Mouse (Mus musculus) neural tube, embryonic 10.5 days (tissue): Measurements from ENCODE around the gene Nckap5.

Experiments used
- DNase-seq: peaks from one replicate; pipeline ENCODE4 v3.0.0-alpha.2; 2017; ENCODE audit warnings: low spot score; ENCODE audit errors: extremely low spot score

Nckap5 gene

GRCm38 (mm10) chr1:126700978-126701320, 129.7 kb downstream of the Nckap5 start:
- no peak for DNase-seq

- no peak for DNase-seq
These were observed 130.3 kb downstream of the Nckap5 start for GRCm38 (mm10) chr1:126700063-126700977.

GRCm38 (mm10) chr1:126693585-126693984, 137.0 kb downstream of the Nckap5 start:
- DNase-seq: no peak

- DNase-seq: no peak
These were observed 142.0 kb downstream of the Nckap5 start for GRCm38 (mm10) chr1:126688593-126688992.

- no peak for DNase-seq
These were observed 143.9 kb downstream of the Nckap5 start for GRCm38 (mm10) chr1:126686678-126687077.

GRCm38 (mm10) chr1:126683621-126684445, 146.8 kb downstream of the Nckap5 start:
- DNase-seq: no peak

- DNase-seq: no peak
These were observed 148.8 kb downstream of the Nckap5 start for GRCm38 (mm10) chr1:126681773-126682172.

GRCm38 (mm10) chr1:126679348-126679747, 151.3 kb downstream of the Nckap5 start:
- DNase-seq: no peak

- DNase-seq: no peak
These were observed 153.3 kb downstream of the Nckap5 start for GRCm38 (mm10) chr1:126677280-126677679.

- DNase-seq: no peak
These were observed 153.8 kb downstream of the Nckap5 start for GRCm38 (mm10) chr1:126676769-126677168.

GRCm38 (mm10) chr1:126675142-126675541, 155.5 kb downstream of the Nckap5 start:
- DNase-seq: no peak

GRCm38 (mm10) chr1:126673238-126673637, 157.4 kb downstream of the Nckap5 start:
- no peak for DNase-seq

- DNase-seq: no peak
These were observed 160.1 kb downstream of the Nckap5 start for GRCm38 (mm10) chr1:126670507-126670906.

GRCm38 (mm10) chr1:126660098-126660999, 170.2 kb downstream of the Nckap5 start:
- DNase-seq: no peak

GRCm38 (mm10) chr1:126658731-126659130, 171.9 kb downstream of the Nckap5 start:
- DNase-seq: no peak

GRCm38 (mm10) chr1:126656246-126656645, 174.4 kb downstream of the Nckap5 start:
- no peak for DNase-seq

GRCm38 (mm10) chr1:126652085-126652484, 178.5 kb downstream of the Nckap5 start:
- no peak for DNase-seq

GRCm38 (mm10) chr1:126650806-126651205, 179.8 kb downstream of the Nckap5 start:
- no peak for DNase-seq

- no peak for DNase-seq
These were observed 187.8 kb downstream of the Nckap5 start for GRCm38 (mm10) chr1:126642751-126643150.

GRCm38 (mm10) chr1:126639463-126639862, 191.1 kb downstream of the Nckap5 start:
- DNase-seq: no peak

- DNase-seq: no peak
These were observed 193.1 kb downstream of the Nckap5 start for GRCm38 (mm10) chr1:126637515-126637914.
